In genomic region chr7:70756676-70757075, GRCm38 (mm10) we compare ENCODE assay signal across 23 mouse cellular contexts.
"Had no signal": no experiment of that assay in that cellular context is flagged by ENCODE, and none has a peak within 500 bp of the region (broad histone marks: within the 10 kb centered on the region; RNA-seq: fewer than 3 reads in every experiment).

No protein-coding gene starts in this region.

- H3K4me3 ChIP-seq: forebrain, embryonic 15.5 days; heart, embryonic 10.5 days; heart, embryonic 13.5 days; heart, embryonic 15.5 days; hindbrain, embryonic 13.5 days; hindbrain, embryonic 15.5 days; limb, embryonic 13.5 days; limb, embryonic 15.5 days; liver, embryonic 12.5 days had no signal

- DNase-seq: forebrain, postnatal 0 days; gastrocnemius, postnatal 14 days; gastrocnemius, postnatal 36 days; heart, adult 18-20 months; heart, postnatal 14 days; heart, postnatal 36 days; layer of hippocampus, adult 9-11 months; layer of hippocampus, postnatal 36 days; left cerebral cortex, postnatal 4 days; lung, adult 18-20 months had no signal

- H3K36me3 ChIP-seq: forebrain, embryonic 15.5 days; heart, embryonic 10.5 days; heart, embryonic 13.5 days; heart, embryonic 15.5 days; hindbrain, embryonic 13.5 days; hindbrain, embryonic 15.5 days; limb, embryonic 13.5 days; limb, embryonic 15.5 days; liver, embryonic 12.5 days had no signal

- H3K4me2 ChIP-seq: forebrain, embryonic 15.5 days; heart, embryonic 13.5 days; heart, embryonic 15.5 days; hindbrain, embryonic 13.5 days; hindbrain, embryonic 15.5 days; limb, embryonic 13.5 days; limb, embryonic 15.5 days; liver, embryonic 12.5 days had no signal

- H3K27ac ChIP-seq: forebrain, embryonic 15.5 days; heart, embryonic 10.5 days; heart, embryonic 13.5 days; heart, embryonic 15.5 days; hindbrain, embryonic 13.5 days; hindbrain, embryonic 15.5 days; hindbrain, postnatal 0 days; kidney, postnatal 0 days; limb, embryonic 13.5 days; limb, embryonic 15.5 days; liver, embryonic 12.5 days; liver, embryonic 14.5 days had no signal

- H3K9ac ChIP-seq: forebrain, embryonic 15.5 days; forebrain, postnatal 0 days; heart, embryonic 13.5 days; heart, embryonic 15.5 days; hindbrain, embryonic 13.5 days; hindbrain, embryonic 15.5 days; limb, embryonic 13.5 days; limb, embryonic 15.5 days; liver, embryonic 12.5 days; liver, embryonic 14.5 days had no signal

- H3K9me3 ChIP-seq: forebrain, embryonic 15.5 days; heart, embryonic 10.5 days; heart, embryonic 15.5 days; hindbrain, embryonic 13.5 days; hindbrain, embryonic 15.5 days; limb, embryonic 15.5 days had no signal

- H3K27me3 ChIP-seq: forebrain, embryonic 15.5 days; heart, embryonic 13.5 days; heart, embryonic 15.5 days; limb, embryonic 13.5 days; limb, embryonic 15.5 days; liver, embryonic 12.5 days had no signal

- ATAC-seq: forebrain, embryonic 15.5 days; forebrain, postnatal 0 days; hindbrain, postnatal 0 days; intestine, embryonic 16.5 days; liver, embryonic 12.5 days had no signal

- H3K4me1 ChIP-seq: forebrain, embryonic 15.5 days; heart, embryonic 10.5 days; heart, embryonic 13.5 days; heart, embryonic 15.5 days; hindbrain, embryonic 13.5 days; hindbrain, embryonic 15.5 days; limb, embryonic 13.5 days; limb, embryonic 15.5 days; liver, embryonic 12.5 days had no signal
